Mouse (Mus musculus) macrophage (primary cell): ENCODE data around the gene Gm10309. TPM values are rescaled to one million over a fixed set of nuclear protein-coding genes. Genes with fewer than 3 reads are reported as not detected.

Source experiments
- H3K27ac ChIP-seq: fragments of 350-480 bp; formaldehyde crosslinking; 2 replicates; pipeline ENCODE4 v1.9.0; 2021
- H3K36me3 ChIP-seq: fragments of 350-480 bp; formaldehyde crosslinking; 2 replicates; pipeline ENCODE4 v1.9.0; 2021; ENCODE audit errors: inconsistent target
- H3K4me3 ChIP-seq: fragments of 350-480 bp; formaldehyde crosslinking; 2 replicates; pipeline ENCODE4 v1.9.0; 2021; ENCODE audit errors: inconsistent target
- H3K79me2 ChIP-seq: fragments of 350-480 bp; formaldehyde crosslinking; 2 replicates; pipeline ENCODE4 v1.9.0; 2021; ENCODE audit errors: inconsistent target
- WGBS: methylation state at CpG from one replicate; pipeline ENCODE4 v1.1.7; 2026; ENCODE audit warnings: inconsistent platforms; ENCODE audit not compliant: missing documents; 5-methylcytosine and 5-hydroxymethylcytosine counted together
- polyA plus RNA-seq: library from polyadenylated mRNA; stranded (reverse); fragments of 250-400 nt; gene quantifications from 3 replicates; pipeline ENCODE4 v1.2.4, GENCODE M21; 2018; ENCODE audit warnings: inconsistent platforms
- total RNA-seq, 78 experiments: library from RNA; depleted of rRNA; stranded (reverse); fragments of 250-400 nt; gene quantifications; 1 replicate in 9 of 78; 2 replicates in 24 of 78; 3 replicates in 43 of 78; 4 replicates in 2 of 78; pipeline ENCODE4 v1.2.4; 2018; ENCODE audit warnings: inconsistent platforms in 56 of 78

Gene Gm10309
- not detected for total RNA-seq (2018; cell fraction: chromatin; rRNA removed)
- not detected for total RNA-seq (2018; cell fraction: cytosol; rRNA removed)
- total RNA-seq (2018; cell fraction: nucleus; rRNA removed) = not detected
- polyA plus RNA-seq = not detected in 3 replicates

- no peak within 1 kb of the TSS for H3K27ac ChIP-seq
- WGBS = 98% methylated on average over 8 of the region's 8 CpGs
- no peaks in the 10 kb centered on the region for H3K36me3 ChIP-seq
- H3K79me2 ChIP-seq = no peaks in the 10 kb centered on the region
- no peak within 1 kb of the TSS for H3K4me3 ChIP-seq
These were observed at the start of gene Gm10309 for GRCm38 (mm10) chr17:86505183-86505631. Gene Gm10309 (minus strand): TSS chr17:86505232.

- H3K27ac ChIP-seq = no peak overlapping the region
- no peaks in the 10 kb centered on the region for H3K36me3 ChIP-seq
- H3K4me3 ChIP-seq = no peak overlapping the region
- no peaks in the 10 kb centered on the region for H3K79me2 ChIP-seq
- WGBS = 91% methylated on average over 5 of the region's 6 CpGs
These were observed 47.0 kb upstream of the Gm10309 start for GRCm38 (mm10) chr17:86551995-86552394.

GRCm38 (mm10) chr17:86551561-86551960 is 46.5 kb upstream of the Gm10309 start:
- Histone ChIP-seq H3K4me3 (no peak overlapping the region), H3K27ac (no peak overlapping the region), H3K79me2 (no peaks in the 10 kb centered on the region), H3K36me3 (no peaks in the 10 kb centered on the region)
- WGBS = 97% methylated on average over 10 of the region's 10 CpGs

GRCm38 (mm10) chr17:86549128-86549527 is 44.1 kb upstream of the Gm10309 start:
- Histone ChIP-seq H3K36me3 (no peaks in the 10 kb centered on the region), H3K4me3 (no peak overlapping the region), H3K27ac (no peak overlapping the region), H3K79me2 (no peaks in the 10 kb centered on the region)
- 93% methylated on average over 9 of the region's 10 CpGs for WGBS

- Histone ChIP-seq H3K36me3 (no peaks in the 10 kb centered on the region), H3K79me2 (no peaks in the 10 kb centered on the region), H3K4me3 (no peak overlapping the region), H3K27ac (no peak overlapping the region)
- 94% methylated on average over 7 of the region's 7 CpGs for WGBS
These were observed 41.5 kb upstream of the Gm10309 start for GRCm38 (mm10) chr17:86546529-86546928.

GRCm38 (mm10) chr17:86539881-86540430 is 34.9 kb upstream of the Gm10309 start:
- Histone ChIP-seq H3K36me3 (no peaks in the 10 kb centered on the region), H3K79me2 (no peaks in the 10 kb centered on the region), H3K27ac (no peak overlapping the region), H3K4me3 (no peak overlapping the region)
- WGBS = 96% methylated on average over 18 of the region's 18 CpGs

GRCm38 (mm10) chr17:86535827-86536656 is 31.0 kb upstream of the Gm10309 start:
- Histone ChIP-seq H3K79me2 (no peaks in the 10 kb centered on the region), H3K27ac (no peak overlapping the region), H3K36me3 (no peaks in the 10 kb centered on the region), H3K4me3 (no peak overlapping the region)
- 36% methylated on average over 21 of the region's 22 CpGs for WGBS

- no peak overlapping the region for H3K4me3 ChIP-seq
- no peaks in the 10 kb centered on the region for H3K79me2 ChIP-seq
- H3K27ac ChIP-seq = no peak overlapping the region
- 91% methylated on average over 10 of the region's 10 CpGs for WGBS
- no peaks in the 10 kb centered on the region for H3K36me3 ChIP-seq
These were observed 30.1 kb upstream of the Gm10309 start for GRCm38 (mm10) chr17:86535096-86535495.

GRCm38 (mm10) chr17:86533549-86533851 is 28.5 kb upstream of the Gm10309 start:
- WGBS = 99% methylated on average over 11 of the region's 11 CpGs
- Histone ChIP-seq H3K79me2 (no peaks in the 10 kb centered on the region), H3K36me3 (no peaks in the 10 kb centered on the region), H3K4me3 (no peak overlapping the region), H3K27ac (no peak overlapping the region)

GRCm38 (mm10) chr17:86532783-86533548 is 27.9 kb upstream of the Gm10309 start:
- Histone ChIP-seq H3K4me3 (no peak overlapping the region), H3K27ac (no peak overlapping the region), H3K79me2 (no peaks in the 10 kb centered on the region), H3K36me3 (no peaks in the 10 kb centered on the region)
- WGBS = 80% methylated on average over 17 of the region's 17 CpGs

GRCm38 (mm10) chr17:86531231-86531630 is 26.2 kb upstream of the Gm10309 start:
- WGBS = 87% methylated on average over 6 of the region's 6 CpGs
- no peak overlapping the region for H3K4me3 ChIP-seq
- no peak overlapping the region for H3K27ac ChIP-seq
- H3K36me3 ChIP-seq = no peaks in the 10 kb centered on the region
- no peaks in the 10 kb centered on the region for H3K79me2 ChIP-seq

- H3K79me2 ChIP-seq = no peaks in the 10 kb centered on the region
- H3K4me3 ChIP-seq = no peak overlapping the region
- H3K27ac ChIP-seq = no peak overlapping the region
- WGBS = 84% methylated on average over 3 of the region's 4 CpGs
- H3K36me3 ChIP-seq = no peaks in the 10 kb centered on the region
These were observed 24.4 kb upstream of the Gm10309 start for GRCm38 (mm10) chr17:86529411-86529810.

- 96% methylated on average over 10 of the region's 10 CpGs for WGBS
- no peak overlapping the region for H3K27ac ChIP-seq
These were observed 24.0 kb upstream of the Gm10309 start for GRCm38 (mm10) chr17:86529003-86529402.

GRCm38 (mm10) chr17:86527298-86527697 is 22.3 kb upstream of the Gm10309 start:
- Histone ChIP-seq H3K27ac (no peak overlapping the region), H3K4me3 (no peak overlapping the region), H3K79me2 (no peaks in the 10 kb centered on the region), H3K36me3 (no peaks in the 10 kb centered on the region)
- 63% methylated on average over 4 of the region's 5 CpGs for WGBS

More at GRCm38 (mm10) chr17:86529003-86529402, 24.0 kb upstream of the Gm10309 start:
- no peak overlapping the region for H3K4me3 ChIP-seq
- H3K36me3 ChIP-seq = no peaks in the 10 kb centered on the region
- H3K79me2 ChIP-seq = no peaks in the 10 kb centered on the region

GRCm38 (mm10) chr17:86526016-86526415 is 21.0 kb upstream of the Gm10309 start:
- no peak overlapping the region for H3K27ac ChIP-seq
- no peak overlapping the region for H3K4me3 ChIP-seq
- H3K79me2 ChIP-seq = no peaks in the 10 kb centered on the region
- H3K36me3 ChIP-seq = no peaks in the 10 kb centered on the region
- WGBS = 90% methylated on average over 7 of the region's 7 CpGs
